Mouse (Mus musculus): ENCODE results near the gene Tgm6. TPM values are rescaled to one million over a fixed set of nuclear protein-coding genes. Genes with fewer than 3 reads are reported as not detected.

Gene Tgm6
- not detected for polyA plus RNA-seq (2017; shearing (Covaris generic))

DNA sequence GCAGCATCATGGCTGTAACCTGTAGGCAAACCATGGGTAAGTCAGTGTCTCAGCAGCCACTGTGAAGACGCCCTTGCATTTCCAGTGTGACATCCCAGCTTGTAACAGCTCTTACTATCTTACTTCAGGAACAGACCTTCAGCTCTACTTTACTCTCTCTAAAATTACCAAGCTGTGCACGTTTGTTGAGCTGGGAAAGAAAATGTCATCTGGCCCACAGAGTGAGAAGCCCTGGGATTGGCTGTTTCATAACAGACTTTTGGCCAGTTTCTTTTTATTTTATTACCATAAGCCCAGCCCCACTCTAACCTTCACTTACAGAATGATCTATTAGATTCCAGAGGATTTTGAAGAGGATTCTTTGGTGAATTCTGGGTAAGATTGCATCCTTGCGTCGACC lies at the start of gene Tgm6:
TSS of gene Tgm6 (plus strand) at position 301 of the 400 bp plus-strand sequence.
- no peak for ATAC-seq

DNA sequence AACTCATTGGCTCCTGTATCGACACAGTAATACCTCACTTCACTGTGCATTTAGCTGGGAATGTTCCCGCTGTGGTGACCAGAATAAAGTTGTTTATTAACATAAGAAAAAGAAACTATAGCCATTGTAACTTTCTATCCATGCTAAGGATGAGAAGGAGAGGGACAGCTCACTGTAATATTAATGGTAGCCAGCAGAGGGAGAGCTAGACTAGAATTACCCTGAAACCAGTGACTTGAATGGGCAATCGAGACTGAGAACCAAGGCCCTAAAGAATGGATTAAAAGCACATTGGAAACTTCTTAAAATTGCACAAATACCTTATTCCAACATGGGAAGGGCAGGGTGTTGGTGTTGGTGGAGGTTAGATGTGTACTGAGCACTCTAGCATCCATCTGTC lies 44.0 kb upstream of the Tgm6 start:
- ATAC-seq: no peak

DNA sequence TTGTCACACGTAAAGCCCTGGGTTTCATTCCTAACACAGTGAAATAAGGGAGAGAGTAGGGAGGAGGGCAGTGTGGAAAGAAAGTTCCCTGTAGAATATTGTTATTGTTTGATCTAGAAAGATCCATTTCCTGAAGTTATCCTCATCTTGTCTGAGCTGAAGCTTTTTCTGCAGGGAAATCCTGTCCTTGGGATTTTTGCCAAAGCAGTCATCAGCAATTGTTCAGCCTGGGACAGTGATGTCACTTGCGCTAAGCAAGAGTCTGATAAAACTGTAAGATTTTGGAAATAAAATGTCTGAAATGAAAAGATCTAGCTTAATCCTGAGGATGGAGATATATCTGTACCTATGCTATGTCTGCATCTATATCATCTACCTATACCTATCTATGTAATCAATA lies 41.8 kb upstream of the Tgm6 start:
- ATAC-seq: no peak

DNA sequence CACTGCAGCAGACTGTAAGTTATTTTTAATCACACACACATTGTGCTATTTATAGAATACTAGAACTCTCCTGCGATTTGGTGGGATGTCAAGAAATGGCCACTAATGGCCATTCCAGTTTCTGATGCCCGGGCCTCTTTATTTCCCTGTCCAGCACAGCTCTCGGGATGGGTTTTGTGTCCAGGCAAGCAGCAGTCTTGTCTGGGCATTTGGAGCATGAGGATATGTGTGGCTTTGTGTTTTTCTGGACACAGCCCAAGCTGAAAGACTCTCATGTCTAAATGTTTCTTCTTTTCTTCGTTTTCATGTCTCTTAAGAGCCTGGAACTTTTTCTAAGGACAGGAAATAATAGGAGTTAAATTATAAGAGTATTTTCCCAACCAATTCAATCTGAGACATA lies 588 bp downstream of the Tgm6 start:
- ATAC-seq: no peak

DNA sequence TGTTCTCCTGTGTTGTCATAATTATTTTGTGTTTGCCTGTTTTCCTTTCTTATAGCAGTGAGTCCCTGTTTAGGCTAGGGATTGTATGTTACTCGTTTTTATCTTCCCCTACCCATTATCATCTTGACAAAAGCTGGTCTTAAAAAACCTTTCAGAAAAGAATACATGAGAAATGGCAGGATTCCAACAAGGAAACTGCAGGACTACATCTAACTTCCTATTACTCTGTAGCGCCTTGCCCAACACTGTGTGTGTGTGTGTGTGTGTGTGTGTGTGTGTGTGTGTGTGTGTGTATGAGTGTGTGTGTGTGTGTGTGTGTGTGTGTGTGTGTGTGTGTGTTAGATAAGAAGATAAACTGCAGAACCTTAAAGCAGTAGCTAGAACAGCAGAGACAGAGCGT lies 1.2 kb downstream of the Tgm6 start:
- no peak for ATAC-seq

DNA sequence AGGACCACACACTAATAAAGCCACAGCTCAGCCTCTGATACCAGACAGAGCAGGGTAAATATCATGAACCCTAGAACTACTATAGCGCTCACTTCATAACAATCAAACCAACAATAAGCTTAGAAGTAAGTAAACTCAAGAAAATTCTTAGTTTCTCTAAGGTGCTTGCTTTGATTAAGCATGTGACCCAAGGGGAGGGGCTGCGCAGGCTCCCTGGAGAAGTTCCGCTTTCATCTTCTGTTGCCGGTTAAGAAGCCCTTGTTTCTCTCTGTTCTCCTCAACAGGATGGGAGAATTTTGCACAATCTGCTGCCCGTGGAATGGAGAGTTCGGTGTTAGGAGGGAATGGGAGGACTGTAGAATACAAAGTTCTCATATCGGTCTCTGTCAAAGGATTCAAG lies 6.4 kb downstream of the Tgm6 start:
- ATAC-seq: no peak

DNA sequence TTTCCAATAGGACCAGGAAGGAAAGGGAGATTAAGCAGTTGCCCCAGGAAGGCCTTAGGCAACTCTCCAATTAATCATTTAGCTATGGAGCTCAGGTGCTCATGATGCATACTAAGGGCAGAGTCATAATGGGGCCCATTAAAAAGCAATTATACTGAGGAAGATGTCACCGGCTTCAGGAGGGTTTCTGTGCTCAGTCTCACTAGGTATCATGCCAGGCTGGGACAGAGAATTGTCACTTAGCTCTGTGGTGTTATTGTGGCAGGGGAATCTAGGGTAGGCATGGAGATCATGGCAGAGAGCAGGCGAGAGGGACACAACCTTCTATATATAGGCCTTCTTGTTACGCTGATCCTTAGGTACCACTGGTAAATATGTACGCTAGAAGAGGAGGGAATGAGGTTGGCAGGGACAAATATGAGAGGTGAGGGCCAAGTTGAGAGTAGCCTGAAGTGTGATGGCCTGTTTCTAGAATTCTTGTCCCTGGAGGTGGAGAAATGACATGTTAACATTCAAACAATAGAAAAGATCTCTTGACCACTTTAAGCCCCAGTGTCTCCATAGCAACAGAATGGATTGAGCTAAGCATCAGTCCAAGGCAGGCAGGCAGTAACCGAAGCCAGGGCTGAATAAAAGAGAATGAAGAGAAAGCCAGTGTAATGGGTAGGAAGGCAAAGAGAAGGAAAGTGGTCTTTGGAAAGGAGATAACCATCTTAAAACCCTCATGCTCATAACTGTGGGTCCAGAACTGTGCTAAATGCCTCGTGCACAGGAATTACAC lies 13.3 kb downstream of the Tgm6 start:
- no peak for ATAC-seq

DNA sequence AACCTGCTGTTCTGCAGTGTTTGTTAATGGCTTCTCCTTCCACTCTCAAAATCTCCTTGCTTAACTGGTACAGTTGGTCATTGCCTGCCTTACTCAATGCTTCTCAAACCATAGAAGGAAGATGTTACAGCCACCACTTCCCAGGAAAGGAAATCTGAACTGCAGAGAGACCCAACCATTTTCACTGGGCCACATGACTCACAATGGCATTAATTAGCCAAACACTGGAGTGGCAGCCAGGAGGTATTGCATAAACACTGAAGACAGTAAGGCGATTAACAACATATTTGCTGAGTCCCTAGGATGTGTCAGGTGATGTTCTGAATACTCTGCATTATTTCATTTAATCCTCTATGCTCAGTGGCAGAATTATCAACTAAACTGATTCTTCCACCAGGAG lies 13.9 kb downstream of the Tgm6 start:
- no peak for ATAC-seq

DNA sequence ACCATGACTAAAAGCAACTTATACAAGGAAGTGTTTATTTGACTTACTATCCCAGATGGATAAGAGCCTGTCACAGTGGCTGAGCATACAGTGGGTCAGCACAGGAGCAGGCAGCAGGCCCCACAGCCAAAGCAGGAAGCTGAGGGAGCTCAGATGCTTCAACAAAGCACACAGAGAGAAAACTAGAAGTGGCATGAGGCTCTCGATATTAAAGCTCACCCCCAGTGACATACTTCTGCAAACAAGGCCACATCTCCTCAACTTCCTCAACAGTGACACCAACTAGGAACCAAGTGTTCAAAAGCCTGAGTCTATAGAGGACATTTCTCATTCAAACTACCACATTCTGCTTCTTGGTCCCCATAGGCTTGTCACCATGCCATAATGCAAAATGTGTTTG lies 17.5 kb downstream of the Tgm6 start:
- ATAC-seq: no peak

DNA sequence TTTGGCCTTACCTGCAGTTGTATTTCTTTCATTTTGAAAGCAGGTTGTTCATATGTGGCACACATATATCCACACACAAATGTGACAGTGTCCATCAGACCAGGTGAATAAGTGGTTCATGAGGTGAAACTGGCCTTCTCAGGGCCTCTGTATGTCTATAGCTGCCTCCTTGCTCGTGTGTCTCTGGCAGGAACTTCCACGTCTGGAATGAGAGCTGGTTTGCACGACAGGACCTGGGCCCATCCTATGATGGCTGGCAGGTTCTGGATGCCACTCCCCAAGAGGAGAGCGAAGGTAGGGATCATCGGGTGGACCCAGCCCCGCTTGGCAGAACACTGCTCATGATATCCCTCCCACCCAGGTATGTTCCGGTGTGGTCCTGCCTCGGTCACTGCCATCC lies 30.8 kb downstream of the Tgm6 start:
- no peak for ATAC-seq

DNA sequence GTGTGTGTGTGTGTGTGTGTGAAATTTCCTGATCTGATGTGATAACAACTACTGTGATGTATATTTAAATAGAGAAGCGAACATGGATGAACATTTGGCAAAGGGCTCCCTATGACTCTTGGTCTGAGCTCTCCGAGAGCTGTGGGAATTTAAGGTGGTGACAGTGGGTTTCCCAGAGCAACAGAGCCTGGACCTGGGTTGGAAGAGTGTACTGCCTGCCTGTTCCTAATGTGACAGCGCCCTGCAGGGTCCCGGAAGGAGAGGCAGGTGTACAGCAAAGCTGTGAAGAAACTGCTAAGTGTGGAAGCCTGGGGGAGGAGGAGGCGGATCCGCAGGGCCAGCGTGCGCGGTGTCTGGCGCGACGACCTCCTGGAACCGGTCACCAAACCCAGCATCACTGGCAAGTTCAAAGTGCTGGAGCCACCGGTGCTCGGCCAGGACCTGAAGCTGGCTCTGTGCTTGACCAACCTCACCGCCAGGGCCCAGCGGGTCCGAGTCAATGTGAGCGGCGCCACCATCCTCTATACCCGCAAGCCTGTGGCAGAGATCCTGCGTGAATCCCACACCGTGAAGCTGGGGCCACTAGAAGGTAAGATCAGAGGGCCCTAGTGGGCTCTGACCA lies 32.6 kb downstream of the Tgm6 start:
- no peak for ATAC-seq

DNA sequence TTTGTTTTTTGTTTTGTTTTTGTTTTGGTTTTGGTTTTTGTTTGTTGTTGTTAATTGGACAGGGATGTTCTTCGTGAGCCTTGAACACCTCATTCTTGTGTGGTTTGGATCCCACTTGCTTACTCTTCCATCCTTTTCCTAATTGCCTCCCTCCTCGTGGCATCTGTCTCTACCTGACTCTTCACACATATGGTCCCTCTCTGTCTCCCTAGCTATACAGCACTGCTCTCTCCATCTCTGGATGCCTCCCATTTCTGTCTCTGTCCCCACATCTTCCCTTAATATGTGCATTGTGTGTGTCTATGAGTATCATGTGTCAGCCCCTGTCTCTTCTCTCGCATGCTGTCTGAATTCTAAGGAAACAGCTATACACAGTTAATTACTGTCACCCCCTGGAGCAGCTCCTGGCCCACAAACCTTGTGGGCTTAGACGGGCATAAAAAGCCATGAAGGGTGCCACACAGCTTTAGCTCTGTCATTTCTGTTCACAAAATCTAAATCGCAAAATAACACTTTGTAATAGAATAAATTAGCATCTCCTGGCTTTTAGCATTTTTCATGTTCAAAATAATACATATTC lies 34.0 kb downstream of the Tgm6 start:
- ATAC-seq: no peak

DNA sequence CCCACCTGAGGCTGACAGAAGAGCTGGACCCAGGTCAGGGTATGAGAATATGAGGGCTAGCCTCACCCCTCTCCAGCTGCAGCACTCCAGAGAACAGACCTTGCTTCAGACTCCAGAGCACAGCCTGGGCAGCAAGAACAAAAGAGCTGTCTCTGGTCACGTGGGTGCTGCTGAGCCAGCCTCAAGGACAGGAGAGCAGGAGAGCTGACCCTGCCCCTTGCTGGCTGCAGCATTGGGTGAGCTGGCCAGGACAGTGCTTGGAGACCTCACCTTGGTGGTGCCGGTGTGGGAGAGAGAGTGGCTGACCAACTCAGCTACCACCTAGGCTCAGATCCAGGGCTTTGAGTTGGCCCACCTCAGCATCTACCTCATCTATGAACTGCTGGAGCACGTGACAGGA lies 43.0 kb downstream of the Tgm6 start:
- ATAC-seq: no peak

DNA sequence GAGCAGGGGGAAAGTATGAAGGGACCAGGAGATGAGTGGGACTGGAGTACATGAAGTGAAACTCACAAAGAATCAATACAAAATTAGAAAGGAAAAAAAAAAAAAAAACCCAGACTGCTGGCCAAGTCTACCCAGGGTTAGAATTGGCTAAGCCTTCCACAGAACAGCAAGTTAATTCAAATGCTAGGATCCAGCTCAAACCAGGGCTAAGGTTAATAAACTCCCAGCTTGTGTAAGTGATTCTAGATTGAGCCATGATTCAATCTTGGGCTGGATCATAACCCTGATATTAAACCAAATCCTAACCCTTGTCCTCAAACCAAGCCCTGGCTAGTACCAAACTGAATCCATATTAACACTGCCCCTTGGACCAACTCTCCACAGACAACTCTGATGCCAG lies 43.6 kb downstream of the Tgm6 start:
- no peak for ATAC-seq

DNA sequence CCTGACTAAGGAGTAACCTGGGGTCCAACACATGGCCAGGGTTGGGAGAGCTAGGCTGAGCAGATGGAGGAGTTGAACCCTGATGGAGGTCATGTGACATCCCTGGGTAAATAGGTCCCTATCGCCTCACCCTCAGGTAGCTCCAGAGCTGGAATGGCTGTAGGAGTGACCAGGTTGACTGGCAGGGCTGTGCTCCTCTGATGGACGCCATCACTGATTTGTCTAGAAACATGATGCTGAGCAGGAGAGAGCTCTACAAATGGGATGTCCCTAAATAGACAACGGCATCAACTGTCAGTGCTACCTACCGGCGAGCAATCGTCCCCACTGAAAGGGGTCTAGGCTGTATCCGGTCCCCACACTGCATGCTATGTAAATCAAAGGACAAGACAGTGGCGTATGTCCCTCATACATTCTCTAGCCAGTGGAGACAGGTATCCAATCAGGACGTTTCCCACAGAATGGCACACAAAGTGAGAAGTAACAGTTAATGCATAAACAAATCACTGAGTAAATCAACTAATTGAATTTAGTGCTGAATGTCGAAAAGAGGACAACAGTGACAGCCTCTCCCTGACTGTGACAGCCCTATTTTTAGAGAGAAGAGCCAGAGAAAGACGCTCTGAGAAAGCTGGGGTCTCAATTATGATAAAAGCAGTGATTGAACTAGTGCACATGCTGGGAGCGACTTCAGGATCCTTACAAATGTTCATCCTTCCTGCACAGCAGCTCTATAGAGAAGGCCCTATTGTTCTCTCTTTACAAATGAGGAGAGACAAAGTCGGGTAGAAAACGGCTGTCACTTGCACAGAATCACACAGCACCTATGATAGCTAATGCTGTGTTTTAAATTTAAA lies 45.2 kb downstream of the Tgm6 start:
- ATAC-seq: no peak

DNA sequence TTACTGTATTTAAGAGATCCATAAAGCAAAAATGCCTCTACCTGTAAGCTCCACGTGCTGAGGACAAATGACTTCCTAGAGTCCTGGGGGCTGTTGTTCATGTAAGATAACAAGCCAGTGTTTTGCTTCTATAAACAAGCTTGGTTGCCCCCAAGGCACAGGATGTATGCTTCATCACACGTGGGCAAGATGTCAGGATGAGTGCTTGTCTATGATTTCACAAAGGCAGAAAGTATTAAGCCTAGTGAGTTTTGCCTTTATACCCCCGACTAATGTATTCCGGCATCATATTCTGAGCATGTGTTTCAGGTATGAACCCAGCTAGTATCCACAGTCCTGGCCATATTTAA lies 45.8 kb downstream of the Tgm6 start:
- ATAC-seq: no peak

DNA sequence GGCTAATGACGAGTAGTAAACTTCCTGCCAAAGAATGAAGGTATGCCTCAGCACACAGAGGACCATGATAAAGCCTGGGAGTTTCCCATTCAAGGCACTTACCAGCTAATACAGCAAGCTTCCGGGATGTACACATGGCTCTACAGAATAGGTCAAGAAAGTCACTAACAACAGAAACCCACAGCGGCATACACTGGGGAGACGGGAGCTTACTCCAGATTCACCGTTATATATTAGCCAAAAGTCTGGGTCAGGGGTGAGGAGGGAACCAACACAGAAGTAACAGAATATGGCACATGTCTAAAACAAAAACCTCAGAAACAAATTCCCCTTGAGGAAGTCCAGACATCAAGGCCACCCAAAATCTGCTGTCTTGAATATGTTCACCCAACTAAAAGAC lies 50.5 kb downstream of the Tgm6 start:
- no peak for ATAC-seq

DNA sequence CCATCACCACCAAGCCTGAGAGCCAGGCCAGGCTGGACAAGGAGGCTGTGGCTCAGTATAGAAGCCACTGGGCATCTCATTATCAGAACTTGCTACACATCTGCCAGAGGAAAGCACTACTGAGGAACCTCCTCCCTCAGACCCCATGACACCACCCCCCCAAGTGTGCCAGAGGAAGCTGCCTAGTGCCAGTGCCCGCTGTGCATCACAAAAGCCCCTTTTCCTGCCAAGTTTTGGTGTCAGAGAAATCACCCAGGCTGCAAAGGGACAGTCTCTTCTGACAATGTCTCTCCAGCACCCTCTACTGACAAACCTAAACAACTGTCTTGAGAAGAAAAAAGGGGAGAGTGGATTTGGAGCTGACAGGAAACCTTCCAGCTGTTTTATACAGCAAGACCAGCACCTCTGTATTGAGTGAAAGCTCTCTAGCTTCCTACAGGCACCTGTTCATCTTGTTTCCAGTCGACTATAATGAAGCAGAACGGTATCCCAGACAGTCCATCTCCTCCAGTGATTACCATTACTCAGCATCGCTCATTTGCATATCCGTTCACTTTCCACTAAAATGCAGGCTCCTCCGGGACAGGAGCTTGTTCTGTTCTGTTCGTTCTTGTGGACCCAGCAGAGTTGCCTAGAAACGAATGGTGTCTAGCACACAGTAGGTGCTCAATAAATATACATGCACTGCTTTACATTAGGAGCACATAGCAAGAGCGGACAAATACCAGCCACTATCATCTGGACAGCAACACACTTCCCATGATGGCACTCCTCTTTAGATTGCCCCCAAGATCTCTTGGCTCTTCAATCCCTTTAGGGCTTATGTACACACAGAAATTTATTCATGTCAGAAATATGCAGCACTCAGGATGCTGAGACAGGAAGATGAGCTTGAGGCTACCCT lies 54.3 kb downstream of the Tgm6 start:
- ATAC-seq: peak; percentile 20

DNA sequence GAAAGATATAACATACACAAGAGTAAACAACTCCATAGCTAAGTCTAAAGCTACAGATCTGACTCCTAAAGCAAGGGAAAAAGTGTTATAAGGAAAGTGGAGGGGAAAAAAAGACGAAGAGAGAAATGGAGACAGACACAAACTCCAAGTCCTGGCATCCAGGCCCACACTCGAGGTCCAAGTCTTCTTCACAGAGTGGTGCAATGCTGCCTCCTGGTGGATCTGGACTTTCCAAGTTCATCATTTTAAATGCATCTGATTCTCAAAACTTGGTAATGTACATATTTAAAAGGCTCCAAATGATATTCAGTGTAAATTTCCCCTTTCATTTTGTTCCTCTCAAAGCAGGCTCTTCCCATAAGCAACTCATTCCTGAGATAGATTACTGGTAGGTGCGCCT lies 55.6 kb downstream of the Tgm6 start:
- no peak for ATAC-seq

DNA sequence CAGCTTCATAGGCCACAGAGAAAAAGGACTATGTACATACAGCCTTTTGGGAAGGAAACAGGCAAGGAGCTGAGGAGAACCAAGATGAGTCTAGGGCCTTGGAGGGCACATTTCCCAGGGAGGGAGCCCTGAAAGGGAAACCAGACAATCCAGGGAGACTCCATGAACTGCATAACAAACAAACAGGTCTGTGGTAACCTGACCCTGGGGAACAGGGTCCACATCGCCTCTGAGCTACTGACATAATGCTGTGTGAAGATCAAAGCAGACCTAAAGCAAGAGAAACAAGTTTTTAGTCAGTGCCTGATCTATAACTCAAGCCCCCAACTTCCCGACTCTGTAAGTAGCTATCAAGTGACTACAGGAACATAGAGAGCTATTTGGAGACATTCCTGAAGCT lies 59.5 kb downstream of the Tgm6 start:
- ATAC-seq: no peak

DNA sequence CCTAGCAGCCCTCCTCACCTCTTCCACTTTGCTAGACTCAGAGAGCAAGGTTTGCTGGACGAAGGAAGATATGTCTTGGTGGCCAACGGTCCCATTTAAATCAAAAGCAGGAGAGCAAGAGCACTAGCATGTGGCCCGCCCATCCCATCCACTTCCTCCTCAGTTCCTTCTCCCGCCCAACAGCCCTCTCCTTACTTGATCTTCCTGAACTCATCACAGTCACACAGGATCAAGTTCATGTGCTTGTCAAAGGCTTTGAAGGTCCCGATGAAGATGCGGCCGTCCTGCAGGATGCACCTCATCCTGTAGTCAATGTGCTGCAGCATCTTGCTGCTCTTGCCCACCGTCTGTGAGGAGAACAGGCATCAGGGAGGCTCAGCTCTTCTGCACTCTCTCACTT lies 64.6 kb downstream of the Tgm6 start:
- ATAC-seq: no peak

DNA sequence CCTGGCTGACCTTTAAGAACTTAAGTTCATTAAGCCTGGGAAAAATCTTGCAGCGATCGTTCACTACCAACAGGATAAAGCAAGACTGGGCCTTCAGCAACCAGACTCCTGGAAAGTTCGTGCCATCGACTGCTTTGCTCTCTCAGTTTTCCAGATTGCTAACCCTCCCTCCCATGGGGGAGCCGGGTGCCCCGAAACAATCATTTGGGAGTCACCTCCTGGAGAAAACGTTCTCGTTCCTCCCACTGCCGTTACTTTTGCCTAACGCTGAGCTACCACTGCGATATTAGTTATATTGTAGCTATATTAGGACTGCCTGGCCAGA lies 66.1 kb downstream of the Tgm6 start:
- ATAC-seq: no peak
